Mouse (Mus musculus) thymus, adult 2 months (tissue): ENCODE data around the gene Lcn12. TPM values are rescaled to one million over a fixed set of nuclear protein-coding genes. Genes with fewer than 3 reads are reported as not detected.

ENCODE experiments used
- DNase-seq: peaks from one replicate; pipeline ENCODE4 v3.0.0; 2021
- H3K27ac ChIP-seq: fragments of 200-500 bp; 2 replicates; pipeline ENCODE4 v1.5.1; 2012; ENCODE audit warnings: low read length, control low read depth; ENCODE audit not compliant: control insufficient read depth, insufficient read depth
- H3K27me3 ChIP-seq: fragments of 200-500 bp; 2 replicates; pipeline ENCODE4 v1.6.1; 2012; ENCODE audit warnings: mild to moderate bottlenecking, low read length, moderate library complexity, mixed read lengths; ENCODE audit not compliant: control insufficient read depth, insufficient read depth
- H3K36me3 ChIP-seq: fragments of 200-500 bp; 2 replicates; pipeline ENCODE4 v1.6.1; 2012; ENCODE audit warnings: mild to moderate bottlenecking, low read length, moderate library complexity; ENCODE audit not compliant: control insufficient read depth, insufficient read depth
- H3K4me1 ChIP-seq: fragments of 200-500 bp; replicated peaks from 2 replicates; pipeline ENCODE4 v1.6.1; 2012; ENCODE audit warnings: low read length; ENCODE audit not compliant: control insufficient read depth, insufficient read depth
- H3K4me3 ChIP-seq: fragments of 200-500 bp; 2 replicates; pipeline ENCODE4 v1.5.1; 2012; ENCODE audit warnings: mild to moderate bottlenecking, low read length, control low read depth, moderate library complexity; ENCODE audit not compliant: control insufficient read depth, insufficient read depth
- CTCF ChIP-seq: fragments of 200-500 bp; IDR thresholded peaks from 2 replicates; pipeline ENCODE4 v1.5.1; 2012; ENCODE audit warnings: mild to moderate bottlenecking, control low read depth, low read length, moderate library complexity, borderline replicate concordance; ENCODE audit not compliant: control insufficient read depth, poor library complexity, insufficient read depth; ENCODE audit errors: extremely low read depth
- POLR2A ChIP-seq: fragments of 200-500 bp; IDR thresholded peaks from 2 replicates; pipeline ENCODE4 v1.6.1; 2012; ENCODE audit warnings: mild to moderate bottlenecking, low read length, control low read depth, moderate library complexity; ENCODE audit not compliant: control insufficient read depth, poor library complexity, insufficient read depth; ENCODE audit errors: extremely low read depth
- WGBS: fragments of 180-500 bp; shearing (Covaris S2); methylation state at CpG from one replicate; pipeline ENCODE4 v1.1.7; 2018; 5-methylcytosine and 5-hydroxymethylcytosine counted together
- polyA plus RNA-seq: library from polyadenylated mRNA; depleted of rRNA; stranded (reverse); fragments of >200 nt; gene quantifications from 2 replicates; pipeline ENCODE4 v1.2.3, GENCODE M21; 2012

The Lcn12 gene
- polyA plus RNA-seq, 1 experiment = not detected

DNA sequence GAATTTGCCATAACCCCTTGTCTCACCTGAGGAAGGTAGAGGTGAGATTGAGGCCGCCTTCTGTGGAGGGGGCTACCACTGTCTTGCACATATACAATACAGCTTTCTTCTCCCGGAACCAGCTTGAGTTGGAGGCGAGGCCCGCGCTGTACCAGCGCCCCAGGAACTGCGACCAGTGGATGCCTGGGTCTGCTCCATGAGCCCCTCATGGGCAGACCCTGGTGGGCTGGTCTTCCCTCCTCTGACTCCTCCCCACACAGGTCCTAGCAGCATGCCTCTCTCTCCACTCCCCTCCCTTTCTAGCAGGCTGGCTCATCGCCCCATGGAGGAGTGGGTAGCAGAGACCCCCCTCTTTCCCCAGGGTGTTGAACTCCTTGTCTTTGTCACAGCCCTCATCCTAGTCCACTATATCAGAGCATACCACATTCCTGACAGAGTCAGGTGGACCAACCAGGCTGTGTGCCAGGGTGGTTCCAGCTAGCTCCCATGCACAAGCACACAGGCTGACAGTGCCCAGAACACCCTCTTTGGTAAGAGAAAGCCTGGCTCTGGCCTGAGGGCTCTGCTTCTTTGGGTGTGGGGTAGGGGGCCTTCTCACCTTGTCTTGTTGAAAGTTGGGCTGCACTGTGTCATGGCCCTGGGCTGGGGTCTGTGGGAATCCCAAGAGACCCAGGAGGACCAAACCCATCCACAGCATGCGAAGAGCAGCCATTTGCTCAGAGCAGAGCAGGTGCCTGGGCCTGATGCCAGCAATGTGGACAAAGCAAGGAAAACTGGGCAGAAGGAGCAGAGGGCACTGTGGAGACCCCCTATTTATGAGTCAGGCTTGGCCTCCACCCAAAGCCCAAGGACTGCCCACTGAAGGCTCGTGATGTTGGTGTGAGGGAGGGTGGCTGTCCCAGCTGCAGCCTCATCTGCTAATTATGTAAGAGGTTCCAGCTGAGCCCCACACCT lies 24.5 kb downstream of the Lcn12 start:
- Histone ChIP-seq H3K27me3 (no peaks in the 10 kb centered on the region), H3K27ac (no peak overlapping the region), H3K4me1 (peaks cover 38% of the 10 kb centered on the region), H3K4me3 (no peak overlapping the region), H3K36me3 (no peaks in the 10 kb centered on the region)
- TF ChIP-seq POLR2A (no peak), CTCF (no peak)
- no peak for DNase-seq
- 94% methylated on average over 10 of the region's 10 CpGs for WGBS

DNA sequence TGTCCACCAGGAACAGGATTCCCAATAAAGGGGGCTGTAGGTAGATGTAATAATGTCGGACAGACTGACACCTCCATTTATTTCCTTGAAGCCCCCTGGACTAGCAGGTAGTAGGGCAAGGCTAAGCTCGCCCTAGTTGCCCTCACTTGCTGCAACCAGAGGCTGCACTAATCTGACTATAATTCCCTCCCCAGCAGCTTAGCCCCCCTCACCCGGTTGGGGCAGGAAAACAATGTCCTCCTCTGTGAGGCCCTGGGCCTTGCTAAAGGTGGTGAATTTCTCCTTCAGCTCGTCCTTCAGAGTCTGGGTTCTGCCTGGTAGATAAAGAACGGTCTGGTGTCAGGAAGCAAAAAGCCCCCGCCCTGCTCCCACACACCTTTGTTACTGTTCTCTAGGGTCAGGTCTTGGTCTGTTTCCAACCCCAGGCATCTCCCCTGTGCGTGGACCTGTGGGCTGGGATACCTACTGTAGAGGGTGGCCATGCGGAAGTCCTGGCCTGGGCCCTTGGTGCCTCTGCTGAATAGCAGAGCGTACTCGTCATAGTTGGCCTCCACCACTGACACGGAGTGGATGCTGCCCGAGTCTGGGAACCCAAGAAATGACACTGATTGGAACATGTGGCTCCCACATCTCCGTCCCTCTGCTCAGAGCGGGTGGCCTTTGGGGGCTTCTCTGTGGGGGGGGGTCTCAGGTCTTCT lies 26.0 kb downstream of the Lcn12 start:
- peak overlapping the region; percentile 5; the same call in 1 of the 2 replicates for H3K27ac ChIP-seq
- no peak for DNase-seq
- H3K27me3 ChIP-seq = no peaks in the 10 kb centered on the region
- TF ChIP-seq POLR2A = no peak
- no peak for TF ChIP-seq CTCF
- WGBS = 92% methylated on average over 14 of the region's 14 CpGs
- H3K4me3 ChIP-seq = no peak overlapping the region
- H3K36me3 ChIP-seq = no peaks in the 10 kb centered on the region
- H3K4me1 ChIP-seq = peaks cover 49% of the 10 kb centered on the region

DNA sequence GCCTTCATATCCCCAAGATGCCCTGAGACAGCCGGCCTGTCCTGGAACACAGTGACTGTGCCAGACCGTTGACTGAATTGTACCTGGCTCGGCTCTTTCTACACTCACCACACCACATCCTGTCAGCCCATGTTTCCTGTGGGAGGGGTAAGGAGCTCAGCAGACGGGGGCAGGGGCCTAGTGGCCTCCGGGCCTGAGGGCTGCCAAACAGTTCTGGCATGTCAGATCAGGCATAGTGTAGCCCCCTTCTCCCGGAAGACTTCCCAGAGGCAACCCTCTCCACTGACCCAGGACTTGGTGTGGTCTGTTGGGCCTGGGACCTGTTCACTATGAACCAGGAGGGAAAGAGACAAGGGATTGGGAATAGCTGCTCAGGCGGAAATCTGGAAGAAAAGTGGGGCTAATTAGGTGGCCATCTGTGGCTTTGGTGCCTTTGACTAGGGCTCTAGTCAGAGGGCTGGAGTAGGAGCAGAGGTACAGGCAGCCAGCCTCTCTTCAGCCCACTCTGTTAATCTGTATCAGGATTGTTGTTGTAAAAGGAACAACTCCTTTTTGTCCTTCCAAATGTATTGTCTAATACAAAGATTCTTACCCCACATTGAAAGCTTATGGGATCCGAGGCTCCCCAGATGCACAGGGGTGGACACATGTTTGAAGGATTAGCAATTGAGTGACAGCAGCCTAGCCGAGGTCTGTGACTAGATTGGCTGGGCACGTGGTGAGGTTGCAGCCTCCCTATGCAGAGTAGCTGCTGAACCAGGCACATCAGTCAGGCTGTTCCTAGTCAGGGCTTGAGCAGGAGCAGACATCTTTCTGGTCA lies 27.7 kb downstream of the Lcn12 start:
- DNase-seq = peak; percentile 85
- H3K4me1 ChIP-seq = peaks cover 52% of the 10 kb centered on the region
- no peaks in the 10 kb centered on the region for H3K36me3 ChIP-seq
- H3K4me3 ChIP-seq = peak overlapping the region; percentile 43
- 11% methylated on average over 10 of the region's 10 CpGs for WGBS
- peak; percentile 84 for TF ChIP-seq POLR2A
- 0 out of 2 replicates have a peak, but pooled peaks have one; percentile 36 for TF ChIP-seq CTCF
- no peaks in the 10 kb centered on the region for H3K27me3 ChIP-seq
- peak overlapping the region; percentile 88 for H3K27ac ChIP-seq

DNA sequence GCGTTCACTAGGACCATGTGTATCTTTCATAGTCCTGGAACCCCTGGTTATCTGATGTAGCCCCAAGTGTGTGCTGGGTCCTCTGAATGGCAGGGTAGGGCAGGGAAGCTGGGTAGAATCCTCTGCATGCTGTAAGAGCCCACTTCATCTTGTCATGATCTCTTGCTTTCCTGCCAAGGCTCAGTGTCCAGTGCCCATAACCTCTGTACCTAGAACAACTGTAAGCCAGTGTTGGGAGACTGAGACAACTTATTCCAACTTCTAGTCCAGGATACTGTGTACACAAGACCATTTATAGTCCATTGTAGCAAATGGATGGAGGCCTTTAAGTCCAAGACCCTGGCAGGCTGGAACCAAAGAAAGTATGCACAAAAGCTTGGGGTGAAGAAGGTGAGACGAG lies 28.5 kb downstream of the Lcn12 start:
- peak overlapping the region; percentile 86 for H3K27ac ChIP-seq
- no peaks in the 10 kb centered on the region for H3K27me3 ChIP-seq
- H3K4me1 ChIP-seq = peaks cover 54% of the 10 kb centered on the region
- H3K4me3 ChIP-seq = peak overlapping the region; percentile 43
- TF ChIP-seq CTCF (no peak), POLR2A (no peak)
- no peaks in the 10 kb centered on the region for H3K36me3 ChIP-seq
- WGBS = 41% methylated on average over 2 of the region's 2 CpGs
- DNase-seq = no peak

GRCm38 (mm10) chr2:25463630-25464029 lies 30.1 kb downstream of the Lcn12 start:
- WGBS = 94% methylated on average over 3 of the region's 3 CpGs
- Histone ChIP-seq H3K27ac (0 out of 2 replicates have a peak overlapping the region, but pooled peaks have one; percentile 16), H3K36me3 (no peaks in the 10 kb centered on the region), H3K4me3 (no peak overlapping the region), H3K4me1 (peaks cover 67% of the 10 kb centered on the region), H3K27me3 (no peaks in the 10 kb centered on the region)
- no peak for TF ChIP-seq POLR2A
- no peak for TF ChIP-seq CTCF
- no peak for DNase-seq

DNA sequence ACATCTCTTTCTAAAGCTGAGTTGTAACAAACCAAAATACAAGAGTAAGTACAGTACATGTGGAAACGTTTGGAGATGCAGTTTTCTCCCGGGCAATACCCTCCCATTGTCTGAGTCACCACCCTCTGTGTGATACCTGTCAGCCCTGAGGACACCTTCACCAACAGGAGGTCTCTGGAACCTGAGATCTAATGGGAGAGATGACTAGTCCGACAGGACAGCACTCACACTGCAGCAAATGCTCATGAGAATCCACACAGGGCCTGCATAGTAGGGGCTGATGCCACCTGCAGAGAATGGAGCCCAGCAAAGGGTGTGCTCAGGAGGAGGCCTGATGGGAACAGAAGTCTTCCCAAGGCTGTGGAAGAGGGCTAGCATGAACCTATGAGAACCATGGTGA lies 32.3 kb downstream of the Lcn12 start:
- no peak overlapping the region for H3K4me3 ChIP-seq
- peaks cover 52% of the 10 kb centered on the region for H3K4me1 ChIP-seq
- DNase-seq = no peak
- 29% methylated on average over 3 of the region's 3 CpGs for WGBS
- no peak for TF ChIP-seq CTCF
- no peak for TF ChIP-seq POLR2A
- H3K27ac ChIP-seq = peak overlapping the region; percentile 57
- no peaks in the 10 kb centered on the region for H3K27me3 ChIP-seq
- peaks cover 3% of the 10 kb centered on the region; the same call in 1 of the 2 replicates for H3K36me3 ChIP-seq
